ENCODE assay signal across 7 mouse cellular contexts in genomic region chr14:18511094-18511493, GRCm38 (mm10).
A peak's percentile ranks its signal among the peaks of the same experiment; 100 is the strongest.
DNase-seq lines count a peak whose midpoint lies in the region; ATAC-seq and TF ChIP-seq lines count a peak whose summit lies in the region.

No protein-coding gene starts in this region.

- H3K4me1 ChIP-seq in hindbrain, embryonic 16.5 days (ENCODE audit: control insufficient read depth, insufficient read depth, low read depth, low read length): no peaks in the 10 kb centered on the region
- H3K4me1 ChIP-seq in hindbrain, embryonic 13.5 days (replicated peaks): no peaks in the 10 kb centered on the region
- H3K4me1 ChIP-seq in E14TG2a.4 (replicated peaks; ENCODE audit: low read depth, low read length): no peaks in the 10 kb centered on the region
- H3K4me1 ChIP-seq in midbrain, embryonic 13.5 days (replicated peaks): no peaks in the 10 kb centered on the region

- no peak overlapping the region for H3K9ac ChIP-seq in hindbrain, embryonic 16.5 days (ENCODE audit: low read depth, low read length)
- H3K9ac ChIP-seq in hindbrain, embryonic 13.5 days: no peak overlapping the region
- no peak overlapping the region for H3K9ac ChIP-seq in midbrain, embryonic 13.5 days (replicated peaks)

- no peaks in the 10 kb centered on the region for H3K27me3 ChIP-seq in hindbrain, embryonic 16.5 days (replicated peaks; ENCODE audit: control insufficient read depth, insufficient read depth, low read length)
- H3K27me3 ChIP-seq in hindbrain, embryonic 13.5 days: no peaks in the 10 kb centered on the region
- H3K27me3 ChIP-seq in E14TG2a.4 (ENCODE audit: insufficient read depth, low read length): no peaks in the 10 kb centered on the region
- H3K27me3 ChIP-seq in midbrain, embryonic 13.5 days: no peaks in the 10 kb centered on the region

- TF ChIP-seq CTCF in E14TG2a.4 (conservative IDR thresholded peaks at IDR 0.05; ENCODE audit: low read length): peak; percentile 57

- no peaks in the 10 kb centered on the region for H3K36me3 ChIP-seq in hindbrain, embryonic 16.5 days (ENCODE audit: control insufficient read depth, insufficient read depth, low read length)
- no peaks in the 10 kb centered on the region for H3K36me3 ChIP-seq in hindbrain, embryonic 13.5 days
- no peaks in the 10 kb centered on the region for H3K36me3 ChIP-seq in E14TG2a.4 (ENCODE audit: insufficient read depth, low read length)
- H3K36me3 ChIP-seq in midbrain, embryonic 13.5 days: no peaks in the 10 kb centered on the region

- no peak overlapping the region for H3K4me2 ChIP-seq in hindbrain, embryonic 16.5 days (ENCODE audit: low read length)
- H3K4me2 ChIP-seq in hindbrain, embryonic 13.5 days: no peak overlapping the region
- no peak overlapping the region for H3K4me2 ChIP-seq in midbrain, embryonic 13.5 days (replicated peaks)

- peak; percentile 7 for DNase-seq in T-cell, adult 2 months (ENCODE audit: low spot score)
- DNase-seq in urinary bladder, postnatal 14 days (ENCODE audit: low spot score): no peak
- DNase-seq in frontal cortex, postnatal 25 days (ENCODE audit: low spot score in 2 of 2): no peak

- no peaks in the 10 kb centered on the region for H3K9me3 ChIP-seq in hindbrain, embryonic 16.5 days (ENCODE audit: control insufficient read depth, low read length)
- H3K9me3 ChIP-seq in hindbrain, embryonic 13.5 days: no peaks in the 10 kb centered on the region
- no peaks in the 10 kb centered on the region for H3K9me3 ChIP-seq in E14TG2a.4 (ENCODE audit: low read length)
- H3K9me3 ChIP-seq in midbrain, embryonic 13.5 days: no peaks in the 10 kb centered on the region

- 0 out of 2 replicates have a peak, but pooled peaks have one; percentile 52 for ATAC-seq in hindbrain, embryonic 16.5 days
- no peak for ATAC-seq in hindbrain, embryonic 13.5 days (ENCODE audit: low FRiP score)
- ATAC-seq in midbrain, embryonic 13.5 days: 0 out of 2 replicates have a peak, but pooled peaks have one; percentile 53

- no peak overlapping the region for H3K4me3 ChIP-seq in hindbrain, embryonic 16.5 days (ENCODE audit: low read length)
- H3K4me3 ChIP-seq in hindbrain, embryonic 13.5 days: no peak overlapping the region
- H3K4me3 ChIP-seq in E14TG2a.4 (replicated peaks; ENCODE audit: low read length): no peak overlapping the region
- H3K4me3 ChIP-seq in midbrain, embryonic 13.5 days (replicated peaks): no peak overlapping the region

- no peak overlapping the region for H3K27ac ChIP-seq in hindbrain, embryonic 16.5 days (ENCODE audit: low read depth, low read length)
- H3K27ac ChIP-seq in hindbrain, embryonic 13.5 days: no peak overlapping the region
- no peak overlapping the region for H3K27ac ChIP-seq in midbrain, embryonic 13.5 days
